Mouse (Mus musculus): ENCODE results near the gene Zfp184. TPM values are rescaled to one million over a fixed set of nuclear protein-coding genes. Genes with fewer than 3 reads are reported as not detected.
A peak's percentile ranks its signal among the peaks of the same experiment; 100 is the strongest.

Zfp184 gene
- polyA plus RNA-seq, 1 experiment, result not detected

GRCm38 (mm10) chr13:22001823-22002222 is 56.9 kb downstream of the Zfp184 start:
- no peak overlapping the region for H3K4me3 ChIP-seq (ENCODE audit: insufficient read depth, low read depth, low read length)
- no peak for TF ChIP-seq POLR2A (IDR thresholded peaks at IDR 0.05; ENCODE audit: insufficient read depth, low read depth, low read length)
- no peak for TF ChIP-seq CTCF (IDR thresholded peaks at IDR 0.05; ENCODE audit: insufficient read depth, low read depth, low read length)
- WGBS, result 30% methylated on average over 5 of the region's 5 CpGs
- H3K27ac ChIP-seq (ENCODE audit: insufficient read depth, low read depth, low read length), result no peak overlapping the region
- peaks cover 12% of the 10 kb centered on the region for H3K4me1 ChIP-seq (ENCODE audit: control insufficient read depth, insufficient read depth, low read length)

- H3K4me3 ChIP-seq (ENCODE audit: insufficient read depth, low read depth, low read length), result peak overlapping the region; percentile 43
- under 1% methylated on average over 45 of the region's 45 CpGs for WGBS
- H3K27ac ChIP-seq (ENCODE audit: insufficient read depth, low read depth, low read length), result no peak overlapping the region
- TF ChIP-seq POLR2A (IDR thresholded peaks at IDR 0.05; ENCODE audit: insufficient read depth, low read depth, low read length), result no peak
- TF ChIP-seq CTCF (IDR thresholded peaks at IDR 0.05; ENCODE audit: insufficient read depth, low read depth, low read length), result no peak
- peaks cover 13% of the 10 kb centered on the region for H3K4me1 ChIP-seq (ENCODE audit: control insufficient read depth, insufficient read depth, low read length)
Measured at GRCm38 (mm10) chr13:22005605-22006333, 60.9 kb downstream of the Zfp184 start.

GRCm38 (mm10) chr13:22006334-22007120 is 61.6 kb downstream of the Zfp184 start:
- 1% methylated on average over 38 of the region's 38 CpGs for WGBS
- H3K4me3 ChIP-seq (ENCODE audit: insufficient read depth, low read depth, low read length), result peak overlapping the region; percentile 43
- H3K27ac ChIP-seq (ENCODE audit: insufficient read depth, low read depth, low read length), result no peak overlapping the region
- peaks cover 13% of the 10 kb centered on the region for H3K4me1 ChIP-seq (ENCODE audit: control insufficient read depth, insufficient read depth, low read length)
- TF ChIP-seq CTCF (IDR thresholded peaks at IDR 0.05; ENCODE audit: insufficient read depth, low read depth, low read length) (no peak), POLR2A (IDR thresholded peaks at IDR 0.05; ENCODE audit: insufficient read depth, low read depth, low read length) (0 out of 2 replicates have a peak, but pooled peaks have one; percentile 15)

- peaks cover 13% of the 10 kb centered on the region for H3K4me1 ChIP-seq (ENCODE audit: control insufficient read depth, insufficient read depth, low read length)
Measured at GRCm38 (mm10) chr13:22007121-22007510, 62.2 kb downstream of the Zfp184 start.

GRCm38 (mm10) chr13:22007872-22008271 is 63.0 kb downstream of the Zfp184 start:
- 52% methylated on average over 7 of the region's 7 CpGs for WGBS
- Histone ChIP-seq H3K4me3 (ENCODE audit: insufficient read depth, low read depth, low read length) (no peak overlapping the region), H3K27ac (ENCODE audit: insufficient read depth, low read depth, low read length) (no peak overlapping the region), H3K4me1 (ENCODE audit: control insufficient read depth, insufficient read depth, low read length) (peaks cover 13% of the 10 kb centered on the region)
- TF ChIP-seq POLR2A (IDR thresholded peaks at IDR 0.05; ENCODE audit: insufficient read depth, low read depth, low read length) (no peak), CTCF (IDR thresholded peaks at IDR 0.05; ENCODE audit: insufficient read depth, low read depth, low read length) (no peak)

More at GRCm38 (mm10) chr13:22007121-22007510, 62.2 kb downstream of the Zfp184 start:
- TF ChIP-seq POLR2A (IDR thresholded peaks at IDR 0.05; ENCODE audit: insufficient read depth, low read depth, low read length) (no peak), CTCF (IDR thresholded peaks at IDR 0.05; ENCODE audit: insufficient read depth, low read depth, low read length) (no peak)
- H3K27ac ChIP-seq (ENCODE audit: insufficient read depth, low read depth, low read length), result no peak overlapping the region
- H3K4me3 ChIP-seq (ENCODE audit: insufficient read depth, low read depth, low read length), result no peak overlapping the region; the same call in 1 of the 2 replicates
- WGBS, result 13% methylated on average over 18 of the region's 18 CpGs

- H3K4me1 ChIP-seq (ENCODE audit: control insufficient read depth, insufficient read depth, low read length), result peaks cover 13% of the 10 kb centered on the region
- no peak for TF ChIP-seq POLR2A (IDR thresholded peaks at IDR 0.05; ENCODE audit: insufficient read depth, low read depth, low read length)
- no peak for TF ChIP-seq CTCF (IDR thresholded peaks at IDR 0.05; ENCODE audit: insufficient read depth, low read depth, low read length)
- H3K27ac ChIP-seq (ENCODE audit: insufficient read depth, low read depth, low read length), result no peak overlapping the region
- H3K4me3 ChIP-seq (ENCODE audit: insufficient read depth, low read depth, low read length), result no peak overlapping the region
- WGBS, result 86% methylated on average over 3 of the region's 3 CpGs
Measured at GRCm38 (mm10) chr13:22008707-22009106, 63.8 kb downstream of the Zfp184 start.

GRCm38 (mm10) chr13:22009642-22010041 is 64.7 kb downstream of the Zfp184 start, which contains the start of gene Prss16:
Gene Prss16, minus strand, starts transcription at chr13:22009742.
- WGBS, result 23% methylated on average over 6 of the region's 7 CpGs
- H3K4me3 ChIP-seq (ENCODE audit: insufficient read depth, low read depth, low read length), result no peak within 1 kb of the TSS
- TF ChIP-seq CTCF (IDR thresholded peaks at IDR 0.05; ENCODE audit: insufficient read depth, low read depth, low read length) (no peak), POLR2A (IDR thresholded peaks at IDR 0.05; ENCODE audit: insufficient read depth, low read depth, low read length) (no peak)
- H3K27ac ChIP-seq (ENCODE audit: insufficient read depth, low read depth, low read length), result no peak within 1 kb of the TSS
- H3K4me1 ChIP-seq (ENCODE audit: control insufficient read depth, insufficient read depth, low read length), result peaks cover 13% of the 10 kb centered on the region

Other genes starting within 250 kb of the Zfp184 start
- not detected in 2 replicates for gene Olfr1359, start 247.0 kb upstream of the Zfp184 start, polyA plus RNA-seq (2012; ENCODE audit: insufficient read depth, insufficient read length, low replicate concordance, missing spikeins)
- gene Hist1h2bl, start 229.0 kb upstream of the Zfp184 start, polyA plus RNA-seq (2012; ENCODE audit: insufficient read depth, insufficient read length, low replicate concordance, missing spikeins), result not detected in 2 replicates
- not detected in 2 replicates for gene Hist1h2ai, start 228.7 kb upstream of the Zfp184 start, polyA plus RNA-seq (2012; ENCODE audit: insufficient read depth, insufficient read length, low replicate concordance, missing spikeins)
- not detected in 2 replicates for gene Hist1h3h, start 227.4 kb upstream of the Zfp184 start, polyA plus RNA-seq (2012; ENCODE audit: insufficient read depth, insufficient read length, low replicate concordance, missing spikeins)
- gene Hist1h2bm, start 223.1 kb upstream of the Zfp184 start, polyA plus RNA-seq (2012; ENCODE audit: insufficient read depth, insufficient read length, low replicate concordance, missing spikeins), result not detected in 2 replicates
- not detected in 2 replicates for gene Hist1h4j, start 210.0 kb upstream of the Zfp184 start, polyA plus RNA-seq (2012; ENCODE audit: insufficient read depth, insufficient read length, low replicate concordance, missing spikeins)
- not detected in 2 replicates for gene Hist1h4k, start 194.6 kb upstream of the Zfp184 start, polyA plus RNA-seq (2012; ENCODE audit: insufficient read depth, insufficient read length, low replicate concordance, missing spikeins)
- not detected in 2 replicates for gene Hist1h2ak, start 191.3 kb upstream of the Zfp184 start, polyA plus RNA-seq (2012; ENCODE audit: insufficient read depth, insufficient read length, low replicate concordance, missing spikeins)
- not detected in 2 replicates for gene Hist1h2bn, start 191.0 kb upstream of the Zfp184 start, polyA plus RNA-seq (2012; ENCODE audit: insufficient read depth, insufficient read length, low replicate concordance, missing spikeins)
- gene Hist1h1b, start 164.5 kb upstream of the Zfp184 start, polyA plus RNA-seq (2012; ENCODE audit: insufficient read depth, insufficient read length, low replicate concordance, missing spikeins), result not detected in 2 replicates
- not detected in 2 replicates for gene Hist1h3i, start 161.7 kb upstream of the Zfp184 start, polyA plus RNA-seq (2012; ENCODE audit: insufficient read depth, insufficient read length, low replicate concordance, missing spikeins)
- not detected in 2 replicates for gene Hist1h2an, start 157.9 kb upstream of the Zfp184 start, polyA plus RNA-seq (2012; ENCODE audit: insufficient read depth, insufficient read length, low replicate concordance, missing spikeins)
- gene Hist1h2bp, start 157.6 kb upstream of the Zfp184 start, polyA plus RNA-seq (2012; ENCODE audit: insufficient read depth, insufficient read length, low replicate concordance, missing spikeins), result not detected in 2 replicates
- gene Hist1h2bq, start 134.9 kb upstream of the Zfp184 start, polyA plus RNA-seq (2012; ENCODE audit: insufficient read depth, insufficient read length, low replicate concordance, missing spikeins), result not detected in 2 replicates
- gene Hist1h2ao, start 134.6 kb upstream of the Zfp184 start, polyA plus RNA-seq (2012; ENCODE audit: insufficient read depth, insufficient read length, low replicate concordance, missing spikeins), result not detected in 2 replicates
- not detected in 2 replicates for gene Hist1h4m, start 133.3 kb upstream of the Zfp184 start, polyA plus RNA-seq (2012; ENCODE audit: insufficient read depth, insufficient read length, low replicate concordance, missing spikeins)
- not detected in 2 replicates for gene Hist1h4n, start 112.9 kb upstream of the Zfp184 start, polyA plus RNA-seq (2012; ENCODE audit: insufficient read depth, insufficient read length, low replicate concordance, missing spikeins)
- gene Hist1h2ap, start 111.6 kb upstream of the Zfp184 start, polyA plus RNA-seq (2012; ENCODE audit: insufficient read depth, insufficient read length, low replicate concordance, missing spikeins), result not detected in 2 replicates
- gene Hist1h2br, start 111.4 kb upstream of the Zfp184 start, polyA plus RNA-seq (2012; ENCODE audit: insufficient read depth, insufficient read length, low replicate concordance, missing spikeins), result not detected in 2 replicates
- gene Pom121l2, start 36.1 kb downstream of the Zfp184 start, polyA plus RNA-seq (2012; ENCODE audit: insufficient read depth, insufficient read length, low replicate concordance, missing spikeins), result not detected in 2 replicates
- gene Prss16, start 64.6 kb downstream of the Zfp184 start, polyA plus RNA-seq (2012; ENCODE audit: insufficient read depth, insufficient read length, low replicate concordance, missing spikeins), result 263 TPM in 1 of 2 replicates, not detected in the other
- gene Hist1h2ah, start 90.5 kb downstream of the Zfp184 start, polyA plus RNA-seq (2012; ENCODE audit: insufficient read depth, insufficient read length, low replicate concordance, missing spikeins), result not detected in 2 replicates
- not detected in 2 replicates for gene Hist1h2bk, start 90.8 kb downstream of the Zfp184 start, polyA plus RNA-seq (2012; ENCODE audit: insufficient read depth, insufficient read length, low replicate concordance, missing spikeins)
- not detected in 2 replicates for gene Hist1h4i, start 96.3 kb downstream of the Zfp184 start, polyA plus RNA-seq (2012; ENCODE audit: insufficient read depth, insufficient read length, low replicate concordance, missing spikeins)
- gene Hist1h2ag, start 97.8 kb downstream of the Zfp184 start, polyA plus RNA-seq (2012; ENCODE audit: insufficient read depth, insufficient read length, low replicate concordance, missing spikeins), result not detected in 2 replicates
- not detected in 2 replicates for gene Hist1h2bj, start 98.1 kb downstream of the Zfp184 start, polyA plus RNA-seq (2012; ENCODE audit: insufficient read depth, insufficient read length, low replicate concordance, missing spikeins)
- gene Vmn1r188, start 139.3 kb downstream of the Zfp184 start, polyA plus RNA-seq (2012; ENCODE audit: insufficient read depth, insufficient read length, low replicate concordance, missing spikeins), result not detected in 2 replicates
- gene Vmn1r189, start 160.7 kb downstream of the Zfp184 start, polyA plus RNA-seq (2012; ENCODE audit: insufficient read depth, insufficient read length, low replicate concordance, missing spikeins), result not detected in 2 replicates
- gene Vmn1r191, start 238.9 kb downstream of the Zfp184 start, polyA plus RNA-seq (2012; ENCODE audit: insufficient read depth, insufficient read length, low replicate concordance, missing spikeins), result not detected in 2 replicates
- gene Vmn1r192, start 246.0 kb downstream of the Zfp184 start, polyA plus RNA-seq (2012; ENCODE audit: insufficient read depth, insufficient read length, low replicate concordance, missing spikeins), result not detected in 2 replicates